Mouse (Mus musculus): ENCODE data around the gene Gfer.

Gene Gfer

GRCm38 (mm10) chr17:24696011-24696697, at the start of gene Gfer, which contains the start of gene Noxo1:
TSS of gene Gfer (minus strand) at chr17:24696156.
TSS of gene Noxo1 (plus strand) at chr17:24696234.
- DNase-seq (ENCODE audit: low spot score), result no peak

DNA sequence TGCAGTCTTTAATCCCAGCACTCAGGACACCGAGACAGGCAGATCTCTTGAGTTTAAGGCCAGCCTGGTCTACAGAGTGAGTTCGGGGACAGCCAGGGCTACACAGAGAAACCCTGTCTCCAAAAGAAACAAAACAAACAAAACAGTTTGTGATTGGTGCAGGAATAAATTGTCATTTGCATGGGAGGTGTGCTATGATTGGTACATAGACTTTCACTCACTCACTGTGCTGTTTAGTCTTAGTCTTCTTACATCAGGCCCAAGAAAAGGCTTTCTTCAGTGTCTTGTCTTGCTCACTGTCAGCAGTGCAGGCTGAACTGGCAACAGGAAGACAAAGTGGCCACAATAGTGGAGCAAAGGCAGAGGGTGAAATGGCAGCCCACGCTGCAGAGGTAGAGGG, 48.4 kb upstream of the Gfer start:
- no peak for DNase-seq (ENCODE audit: low spot score)

DNA sequence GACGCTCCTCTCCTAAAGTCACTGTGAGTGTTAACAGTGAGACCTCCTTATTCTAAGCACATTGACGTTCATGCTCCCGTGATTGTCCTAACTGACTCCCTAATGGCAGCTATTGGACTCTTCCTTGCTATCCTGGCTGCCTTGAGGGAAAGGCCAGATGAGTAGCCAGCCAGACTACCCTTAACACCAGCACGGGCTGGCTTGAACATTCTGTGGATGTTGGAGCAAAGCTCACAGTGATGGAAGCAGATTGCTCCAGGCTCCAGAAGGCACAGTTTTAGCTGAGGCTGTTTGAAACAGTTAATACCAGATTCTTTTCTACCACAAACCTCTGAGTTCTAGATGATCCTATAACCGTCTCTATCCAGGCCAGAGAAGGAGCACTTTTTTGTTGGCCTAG, 47.9 kb upstream of the Gfer start:
- no peak for DNase-seq (ENCODE audit: low spot score)

- no peak for DNase-seq (ENCODE audit: low spot score)
These were observed 46.4 kb upstream of the Gfer start for GRCm38 (mm10) chr17:24742307-24742706.

- DNase-seq (ENCODE audit: low spot score), result no peak
These were observed 44.0 kb upstream of the Gfer start for GRCm38 (mm10) chr17:24739926-24740325.

DNA sequence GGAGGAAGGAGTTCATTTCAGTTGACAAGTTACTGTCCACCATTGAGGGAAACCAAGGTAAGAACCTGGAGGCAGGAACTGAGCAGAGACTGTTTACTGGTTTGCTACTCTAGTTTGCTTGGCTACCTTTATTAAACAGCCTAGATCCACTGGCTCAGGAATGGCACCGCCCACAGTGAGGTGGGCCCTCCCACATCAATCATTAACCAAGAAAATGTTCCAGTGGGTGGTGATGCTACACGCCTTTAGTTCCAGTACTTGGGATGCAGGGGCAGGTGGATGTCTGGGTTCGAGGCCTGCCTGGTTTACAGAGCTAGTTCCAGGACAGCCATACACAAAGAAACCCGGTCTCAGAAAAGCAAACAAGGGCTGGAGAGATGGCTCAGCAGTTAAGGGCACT, 42.3 kb upstream of the Gfer start:
- no peak for DNase-seq (ENCODE audit: low spot score)

DNA sequence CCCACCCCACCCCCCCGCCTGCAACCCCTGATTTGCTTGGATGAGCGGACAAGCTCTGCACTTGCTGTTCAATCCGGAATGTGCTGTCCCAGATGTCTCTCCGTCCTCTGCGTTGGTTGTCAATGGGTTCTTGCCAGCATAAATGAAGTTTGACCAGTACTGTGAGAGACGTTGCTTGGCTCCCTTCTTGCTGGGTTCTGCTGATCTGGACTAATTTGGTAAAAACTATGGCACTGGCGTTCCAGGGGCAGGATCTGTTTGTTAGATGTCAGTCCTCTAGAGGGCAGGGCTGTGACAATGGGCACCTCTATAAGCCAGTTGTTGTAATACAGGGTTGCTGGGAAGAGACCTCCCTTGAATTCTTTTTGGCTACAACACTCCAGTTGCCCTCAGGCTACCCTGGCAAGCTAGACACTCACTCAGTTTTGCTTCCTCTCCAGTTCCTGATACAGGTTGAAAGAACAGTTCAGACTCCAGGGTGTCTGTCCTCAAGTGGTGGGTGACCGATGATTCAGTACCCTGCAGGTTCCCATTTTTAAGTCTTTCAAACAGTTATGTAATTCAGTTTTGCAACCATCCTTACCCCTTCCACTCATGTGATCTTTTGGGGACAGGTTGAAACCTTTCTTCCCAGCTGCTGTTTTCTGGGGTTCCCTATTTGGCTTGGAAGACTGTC, 41.3 kb upstream of the Gfer start:
- no peak for DNase-seq (ENCODE audit: low spot score)

GRCm38 (mm10) chr17:24736330-24737051, 40.5 kb upstream of the Gfer start, which contains the start of gene Msrb1:
TSS of gene Msrb1 (plus strand) at chr17:24736642.
- DNase-seq (ENCODE audit: low spot score), result peak; percentile 91

GRCm38 (mm10) chr17:24735446-24735845, 39.5 kb upstream of the Gfer start:
- DNase-seq (ENCODE audit: low spot score), result no peak

DNA sequence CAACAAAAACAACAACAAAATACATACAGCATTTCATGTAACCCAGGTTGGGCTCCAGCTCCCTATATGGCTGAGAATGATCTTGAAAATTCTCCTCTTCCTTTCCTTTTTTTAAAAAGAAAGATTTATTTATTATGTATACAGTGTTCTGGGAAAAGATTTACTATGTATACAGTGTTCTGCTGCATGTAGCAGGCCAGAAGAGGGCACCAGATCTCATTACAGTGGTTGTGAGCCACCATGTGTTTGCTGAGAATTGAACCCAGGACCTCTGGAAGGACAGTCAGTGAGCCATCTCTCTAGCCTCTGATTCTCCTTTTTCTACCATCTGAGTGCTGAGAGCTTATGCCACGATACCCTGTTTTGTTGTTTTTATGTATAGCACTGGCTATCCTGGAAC, 38.6 kb upstream of the Gfer start:
- DNase-seq (ENCODE audit: low spot score), result no peak

DNA sequence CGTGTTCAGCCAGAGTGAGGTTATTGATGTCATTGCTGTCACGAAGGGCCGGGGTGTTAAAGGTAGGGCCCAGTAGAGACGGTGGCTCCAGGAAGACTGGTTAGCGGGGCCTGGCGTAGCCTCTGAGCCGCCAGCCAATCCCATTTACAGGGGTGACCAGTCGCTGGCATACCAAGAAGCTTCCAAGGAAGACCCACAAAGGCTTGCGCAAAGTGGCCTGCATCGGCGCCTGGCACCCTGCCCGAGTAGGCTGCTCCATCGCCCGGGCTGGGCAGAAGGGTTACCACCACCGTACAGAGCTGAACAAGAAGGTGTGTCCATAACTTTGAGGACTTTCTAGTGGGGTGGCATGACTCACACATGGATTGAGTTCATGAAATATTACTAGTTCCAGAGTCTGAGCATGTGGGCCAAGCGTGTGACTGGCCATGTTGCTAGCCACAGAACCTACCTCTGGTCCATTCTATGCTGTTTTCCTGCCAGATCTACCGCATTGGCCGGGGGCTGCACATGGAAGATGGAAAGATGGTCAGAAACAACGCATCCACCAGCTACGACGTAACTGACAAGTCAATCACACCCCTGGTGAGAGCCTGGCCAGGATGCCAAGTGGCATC, 37.6 kb upstream of the Gfer start:
- DNase-seq (ENCODE audit: low spot score), result no peak

GRCm38 (mm10) chr17:24732233-24732935, 36.4 kb upstream of the Gfer start:
- DNase-seq (ENCODE audit: low spot score), result no peak

- no peak for DNase-seq (ENCODE audit: low spot score)
These were observed 34.8 kb upstream of the Gfer start for GRCm38 (mm10) chr17:24730787-24731186.

DNA sequence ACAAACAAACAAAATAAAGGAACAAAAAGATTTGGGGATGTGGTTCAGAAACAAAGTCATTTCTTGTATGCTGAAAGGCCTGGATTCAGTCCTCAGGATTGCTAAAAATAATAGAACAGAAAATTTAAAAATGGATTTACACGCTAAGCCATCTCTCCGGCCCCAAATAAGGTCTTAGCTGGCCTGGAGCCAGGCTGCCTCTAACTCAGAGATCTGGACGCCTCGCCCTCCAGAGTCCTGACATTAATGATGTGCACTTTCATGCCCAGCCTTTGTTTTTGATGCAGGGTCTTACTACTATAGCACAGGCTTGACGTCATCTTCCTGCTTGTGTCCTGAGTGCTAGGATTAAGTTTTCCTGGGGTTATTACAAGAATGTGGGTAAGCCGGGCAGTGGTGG, 33.1 kb upstream of the Gfer start:
- DNase-seq (ENCODE audit: low spot score), result no peak

GRCm38 (mm10) chr17:24728184-24728583, 32.2 kb upstream of the Gfer start:
- DNase-seq (ENCODE audit: low spot score), result no peak

DNA sequence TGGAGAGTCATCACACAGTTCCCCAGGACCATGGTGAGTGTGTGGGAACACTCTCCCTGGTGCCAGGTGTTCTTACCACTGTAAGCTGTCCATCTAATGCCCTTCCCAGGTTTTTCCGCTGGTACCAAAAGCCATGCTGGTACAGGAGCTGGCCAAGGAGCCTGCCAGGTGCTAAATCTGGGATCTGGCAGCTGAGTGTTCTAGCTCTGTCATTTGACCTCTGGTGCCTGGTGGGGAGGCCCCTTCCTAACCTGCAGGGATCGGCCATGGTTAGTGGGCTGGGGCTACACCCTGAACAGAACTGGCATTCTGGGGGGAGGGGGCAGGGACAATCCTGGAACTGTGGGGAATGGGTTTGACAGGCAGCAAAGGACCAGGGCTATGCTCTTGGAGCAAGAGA, 31.7 kb upstream of the Gfer start, which contains the start of gene Rpl3l:
Gene Rpl3l (plus strand): TSS at position 203 of the 400 bp plus-strand sequence.
- DNase-seq (ENCODE audit: low spot score), result no peak

DNA sequence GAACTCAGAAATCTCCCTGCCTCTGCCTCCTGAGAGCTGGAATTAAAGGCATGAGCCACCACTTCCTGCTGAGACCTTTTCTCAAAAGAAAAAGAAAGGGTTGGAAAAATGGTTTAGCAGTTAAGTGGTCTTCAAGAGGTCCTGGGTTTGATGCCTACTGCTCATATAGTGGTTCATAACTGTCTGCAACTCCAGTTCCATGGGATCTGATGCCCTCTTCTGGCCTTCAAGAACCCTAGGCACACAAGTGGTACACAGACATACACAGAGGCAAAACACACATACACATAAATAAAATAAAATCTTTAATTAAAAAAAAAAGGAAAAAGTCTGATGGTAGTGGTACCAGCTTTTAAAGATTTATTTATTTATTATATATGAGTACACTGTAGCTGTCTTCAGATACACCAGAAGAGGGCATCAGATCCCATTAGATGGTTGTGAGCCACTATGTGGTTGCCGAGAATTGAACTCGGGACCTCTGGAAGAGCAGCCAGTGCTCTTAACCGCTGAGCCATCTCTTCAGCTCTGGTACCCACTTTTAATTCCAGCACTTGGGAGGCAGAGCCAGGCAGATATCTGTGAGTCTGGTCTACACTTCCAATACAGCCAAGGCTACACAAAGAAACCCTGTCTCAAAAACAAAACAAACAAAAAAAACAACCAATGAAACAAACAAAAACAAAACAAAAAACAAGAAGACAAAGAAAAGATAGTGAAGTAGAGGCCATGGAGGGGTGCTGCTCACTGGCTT, 29.9 kb upstream of the Gfer start:
- no peak for DNase-seq (ENCODE audit: low spot score)

DNA sequence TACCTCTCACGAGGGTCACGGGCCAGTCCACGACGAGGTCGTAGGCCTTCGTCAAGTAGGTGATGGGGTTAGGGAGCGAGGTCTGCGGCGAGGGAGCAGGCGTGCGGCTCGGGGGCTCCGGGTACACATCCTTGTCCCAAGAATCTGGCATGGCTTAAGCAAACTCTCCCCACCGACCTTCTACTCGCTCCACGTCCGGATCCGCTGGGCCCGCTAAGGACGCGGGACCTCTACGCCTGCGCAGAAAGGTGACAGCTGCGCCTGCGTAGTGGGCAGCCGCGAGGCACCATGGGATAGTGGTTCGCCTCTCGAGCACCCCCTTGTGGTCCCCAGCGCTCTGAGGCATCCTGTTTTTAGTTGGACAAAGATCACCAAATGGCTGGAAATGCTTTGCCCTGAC, 28.2 kb upstream of the Gfer start, which contains the start of gene Ndufb10:
Gene Ndufb10 (minus strand): TSS at position 295 of the 400 bp plus-strand sequence.
- peak; percentile 93 for DNase-seq (ENCODE audit: low spot score)

DNA sequence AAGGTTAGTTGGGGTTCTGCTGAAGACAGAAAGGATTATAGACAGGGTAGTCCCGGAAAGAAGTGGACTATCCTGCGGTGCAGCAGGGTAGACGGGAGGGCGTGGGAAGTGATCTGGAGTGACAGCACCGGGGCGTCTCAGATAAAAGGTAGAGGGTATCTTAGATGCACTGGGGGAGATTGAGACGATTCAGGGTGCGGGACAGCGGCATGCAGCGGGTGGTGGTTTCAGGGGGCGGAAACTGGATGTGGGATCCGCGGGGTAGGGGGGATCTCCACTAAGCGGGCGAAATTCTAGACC, 27.9 kb upstream of the Gfer start:
- no peak for DNase-seq (ENCODE audit: low spot score)

GRCm38 (mm10) chr17:24723122-24723880, 27.3 kb upstream of the Gfer start:
- DNase-seq (ENCODE audit: low spot score), result no peak
